Mouse (Mus musculus) hindbrain, embryonic 15.5 days (tissue): ENCODE data around the gene Crb2. TPM values are rescaled to one million over a fixed set of nuclear protein-coding genes. Genes with fewer than 3 reads are reported as not detected.
A peak's percentile ranks its signal among the peaks of the same experiment; 100 is the strongest.

Experiments used
- ATAC-seq: fragments of 200-750 bp; cut with Nextera tagmentation; 2 replicates; pipeline ENCODE4 v1.8.0; 2017; ENCODE audit warnings: low read depth, moderate number of reproducible peaks, moderate TSS enrichment; ENCODE audit not compliant: low FRiP score
- H3K27ac ChIP-seq: fragments of 300-500 bp; sonication (generic); replicated peaks from 2 replicates; pipeline ENCODE4 v1.5.1; 2015; ENCODE audit warnings: mild to moderate bottlenecking, inconsistent platforms
- H3K27me3 ChIP-seq: fragments of 300-500 bp; sonication (generic); 2 replicates; pipeline ENCODE4 v1.6.1; 2015; ENCODE audit warnings: control low read depth, inconsistent platforms
- H3K36me3 ChIP-seq: fragments of 300-500 bp; sonication (generic); 2 replicates; pipeline ENCODE4 v1.6.1; 2015; ENCODE audit warnings: control low read depth, inconsistent platforms
- H3K4me1 ChIP-seq: fragments of 300-500 bp; sonication (generic); replicated peaks from 2 replicates; pipeline ENCODE4 v1.6.1; 2015; ENCODE audit warnings: control low read depth, inconsistent platforms
- H3K4me2 ChIP-seq: fragments of 300-500 bp; sonication (generic); 2 replicates; pipeline ENCODE4 v1.6.1; 2015; ENCODE audit warnings: moderate library complexity, mild to moderate bottlenecking, inconsistent platforms
- H3K4me3 ChIP-seq: fragments of 300-500 bp; sonication (generic); 2 replicates; pipeline ENCODE4 v1.5.1; 2015; ENCODE audit warnings: mild to moderate bottlenecking, inconsistent platforms
- H3K9ac ChIP-seq: fragments of 300-500 bp; sonication (generic); 2 replicates; pipeline ENCODE4 v1.6.1; 2015; ENCODE audit warnings: inconsistent platforms
- H3K9me3 ChIP-seq: fragments of 300-500 bp; sonication (generic); 2 replicates; pipeline ENCODE4 v1.6.1; 2016; ENCODE audit warnings: control low read depth, inconsistent platforms
- WGBS: fragments of 180-500 bp; shearing (Covaris S2); methylation state at CpG from one replicate; pipeline ENCODE4 v1.1.7; 2015; 5-methylcytosine and 5-hydroxymethylcytosine counted together
- polyA plus RNA-seq: library from polyadenylated mRNA; unstranded; fragments of >200 nt; fragmentation: Nextera tagmentation; extraction: Ambion mirVana; gene quantifications from 2 replicates; pipeline ENCODE4 v1.2.1, GENCODE M21; 2015

Crb2 gene
- polyA plus RNA-seq, 1 experiment from 2014 or later: 5.9 TPM

GRCm38 (mm10) chr2:37839922-37840321, 63.9 kb downstream of the Crb2 start:
- Histone ChIP-seq H3K4me2 (no peak overlapping the region), H3K9me3 (no peaks in the 10 kb centered on the region)

GRCm38 (mm10) chr2:37842151-37842569, 66.1 kb downstream of the Crb2 start:
- H3K9me3 ChIP-seq: no peaks in the 10 kb centered on the region
- peak overlapping the region; percentile 78 for H3K27ac ChIP-seq
- WGBS: 4% methylated on average over 7 of the region's 7 CpGs
- no peaks in the 10 kb centered on the region for H3K36me3 ChIP-seq
- no peak overlapping the region for H3K4me3 ChIP-seq
- H3K4me2 ChIP-seq: no peak overlapping the region
- H3K9ac ChIP-seq: no peak overlapping the region
- peaks cover 16% of the 10 kb centered on the region for H3K4me1 ChIP-seq
- ATAC-seq: peak; percentile 87
- H3K27me3 ChIP-seq: no peaks in the 10 kb centered on the region

More at GRCm38 (mm10) chr2:37839922-37840321, 63.9 kb downstream of the Crb2 start:
- H3K4me3 ChIP-seq: no peak overlapping the region
- no peaks in the 10 kb centered on the region for H3K27me3 ChIP-seq
- H3K27ac ChIP-seq: no peak overlapping the region
- peaks cover 16% of the 10 kb centered on the region for H3K4me1 ChIP-seq
- no peak for ATAC-seq
- no peaks in the 10 kb centered on the region for H3K36me3 ChIP-seq
- no peak overlapping the region for H3K9ac ChIP-seq

DNA sequence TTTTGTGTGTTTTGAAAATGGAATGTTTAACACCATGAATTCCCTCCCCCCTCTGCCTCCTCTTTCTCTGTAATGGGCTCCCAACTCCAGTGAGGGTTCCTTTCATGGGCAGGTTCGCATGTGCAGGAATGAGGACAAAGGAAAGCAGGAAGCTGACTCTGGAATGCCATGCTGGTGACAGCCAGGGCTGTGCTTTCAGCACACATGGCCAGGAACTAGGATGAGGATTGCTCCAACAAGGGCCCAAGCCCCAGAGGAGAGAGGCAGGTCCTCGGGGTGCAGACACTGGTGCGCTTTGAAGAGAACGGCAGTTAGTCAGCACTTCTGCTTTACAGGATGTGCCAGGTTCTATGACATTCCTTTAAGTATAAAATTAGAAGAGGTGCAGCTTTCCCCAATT, 66.7 kb downstream of the Crb2 start:
- WGBS: 23% methylated on average over 4 of the region's 4 CpGs
- H3K4me1 ChIP-seq: peaks cover 16% of the 10 kb centered on the region
- H3K9ac ChIP-seq: no peak overlapping the region
- no peaks in the 10 kb centered on the region for H3K36me3 ChIP-seq
- no peak overlapping the region for H3K4me2 ChIP-seq
- peak overlapping the region; percentile 78 for H3K27ac ChIP-seq
- H3K9me3 ChIP-seq: no peaks in the 10 kb centered on the region
- H3K4me3 ChIP-seq: no peak overlapping the region
- no peaks in the 10 kb centered on the region for H3K27me3 ChIP-seq
- 0 out of 2 replicates have a peak, but pooled peaks have one; percentile 33 for ATAC-seq

Other genes starting within 250 kb of the Crb2 start
- gene Strbp, start 72.4 kb upstream of the Crb2 start, polyA plus RNA-seq: 102 and 107 TPM in 2 replicates